Mouse (Mus musculus): Measurements from ENCODE around the gene Hspe1.

DNA sequence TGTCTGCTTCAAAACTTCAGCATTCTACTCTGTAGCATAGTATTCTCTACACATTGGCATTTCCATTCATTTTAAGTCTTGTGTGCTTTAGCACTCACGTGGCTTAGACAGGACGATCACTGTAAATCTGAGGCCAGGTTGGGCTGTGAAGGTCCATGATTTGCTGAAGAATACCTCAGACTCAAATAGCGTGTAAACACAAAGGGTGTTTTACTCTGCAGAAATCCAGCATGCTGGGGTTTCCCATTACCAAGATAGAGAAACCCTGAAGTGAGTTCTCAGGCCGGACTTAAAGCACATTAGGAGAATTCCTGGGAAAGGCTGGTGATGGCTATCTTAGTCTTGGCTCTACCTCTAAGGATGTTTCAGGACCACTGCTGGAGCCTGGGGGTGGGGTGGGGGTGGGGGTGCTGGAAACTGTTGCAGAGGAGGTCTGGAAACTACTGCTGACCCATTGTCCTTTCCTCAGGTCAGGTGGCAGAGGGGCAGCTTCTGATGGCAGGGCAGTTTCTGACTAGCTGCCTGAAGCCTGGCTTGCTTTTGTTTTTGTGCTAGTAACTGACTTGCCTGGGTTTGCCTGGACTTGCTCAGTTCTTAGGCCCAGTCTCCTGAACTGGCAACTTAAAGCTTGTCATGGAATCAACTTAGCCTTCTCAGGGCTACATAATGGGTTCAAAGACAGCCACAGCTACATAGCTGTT, 21.3 kb downstream of the Hspe1 start:
- no peak for TF ChIP-seq CTCF (IDR thresholded peaks at IDR 0.05; ENCODE audit: extremely low read depth, insufficient read length, insufficient replicate concordance, low read depth, low read length)
- no peak for TF ChIP-seq POLR2A (IDR thresholded peaks at IDR 0.05; ENCODE audit: low read depth, low read length)

Measured in small intestine, adult 2 months (tissue).